Mouse (Mus musculus): ENCODE data around the gene Bud13. TPM values are rescaled to one million over a fixed set of nuclear protein-coding genes. Genes with fewer than 3 reads are reported as not detected.
"Not testable (repeated sequence)": the region's sequence is repeated elsewhere in the genome, so short reads cannot be mapped to it uniquely, and the experiment has no call there.

Gene Bud13
- polyA plus RNA-seq, 1 experiment from 2014 or later = 8.0 TPM

- Histone ChIP-seq H3K4me2 (peak overlapping the region; percentile 67), H3K36me3 (no peaks in the 10 kb centered on the region), H3K4me1 (replicated peaks) (peaks cover 14% of the 10 kb centered on the region), H3K9ac (no peak overlapping the region), H3K27me3 (peaks cover 23% of the 10 kb centered on the region), H3K27ac (no peak overlapping the region), H3K4me3 (replicated peaks) (no peak overlapping the region), H3K9me3 (replicated peaks) (no peaks in the 10 kb centered on the region)
- ATAC-seq (ENCODE audit: low read depth) (no peak), DNase-seq (peak; percentile 26)
- 52% methylated on average over 25 of the region's 25 CpGs for WGBS (ENCODE audit: insufficient replicate concordance)
Measured at GRCm38 (mm10) chr9:46327706-46328571, 45.1 kb downstream of the Bud13 start.

- WGBS (ENCODE audit: insufficient replicate concordance) = 9% methylated on average over 30 of the region's 30 CpGs
- Histone ChIP-seq H3K4me2 (peak overlapping the region; percentile 67), H3K27ac (no peak overlapping the region), H3K4me3 (replicated peaks) (peak overlapping the region; percentile 44), H3K36me3 (no peaks in the 10 kb centered on the region), H3K4me1 (replicated peaks) (peaks cover 14% of the 10 kb centered on the region), H3K9me3 (replicated peaks) (no peaks in the 10 kb centered on the region), H3K27me3 (peaks cover 27% of the 10 kb centered on the region), H3K9ac (peak overlapping the region; percentile 33; the same call in 1 of the 2 replicates)
- ATAC-seq (ENCODE audit: low read depth) = peak; percentile 23; the same call in 1 of the 2 replicates
- DNase-seq = no peak
Measured at GRCm38 (mm10) chr9:46328572-46329249, 45.9 kb downstream of the Bud13 start.

- ATAC-seq (ENCODE audit: low read depth) = no peak
- Histone ChIP-seq H3K4me3 (replicated peaks) (peak overlapping the region; percentile 44), H3K9ac (peak overlapping the region; percentile 33; the same call in 1 of the 2 replicates), H3K27ac (no peak overlapping the region), H3K4me1 (replicated peaks) (peaks cover 14% of the 10 kb centered on the region), H3K9me3 (replicated peaks) (no peaks in the 10 kb centered on the region), H3K27me3 (peaks cover 31% of the 10 kb centered on the region), H3K4me2 (peak overlapping the region; percentile 67), H3K36me3 (no peaks in the 10 kb centered on the region)
- DNase-seq = no peak
- WGBS (ENCODE audit: insufficient replicate concordance) = 3% methylated on average over 19 of the region's 19 CpGs
Measured at GRCm38 (mm10) chr9:46329250-46329648, 46.4 kb downstream of the Bud13 start.

- WGBS (ENCODE audit: insufficient replicate concordance) = 14% methylated on average over 24 of the region's 24 CpGs
- Histone ChIP-seq H3K27ac (no peak overlapping the region), H3K4me3 (replicated peaks) (no peak overlapping the region), H3K4me1 (replicated peaks) (peaks cover 14% of the 10 kb centered on the region), H3K4me2 (no peak overlapping the region), H3K36me3 (no peaks in the 10 kb centered on the region), H3K9ac (no peak overlapping the region), H3K9me3 (replicated peaks) (no peaks in the 10 kb centered on the region), H3K27me3 (peaks cover 38% of the 10 kb centered on the region)
- ATAC-seq (ENCODE audit: low read depth) (no peak), DNase-seq (no peak)
Measured at GRCm38 (mm10) chr9:46329801-46330585, 47.2 kb downstream of the Bud13 start.

GRCm38 (mm10) chr9:46330586-46330895, 47.7 kb downstream of the Bud13 start:
- Histone ChIP-seq H3K4me2 (no peak overlapping the region), H3K36me3 (no peaks in the 10 kb centered on the region), H3K27me3 (peaks cover 43% of the 10 kb centered on the region), H3K4me1 (replicated peaks) (peaks cover 14% of the 10 kb centered on the region), H3K4me3 (replicated peaks) (no peak overlapping the region), H3K9me3 (replicated peaks) (no peaks in the 10 kb centered on the region), H3K9ac (no peak overlapping the region), H3K27ac (no peak overlapping the region)
- 33% methylated on average over 6 of the region's 6 CpGs for WGBS (ENCODE audit: insufficient replicate concordance)
- ATAC-seq (ENCODE audit: low read depth) (no peak), DNase-seq (no peak)

GRCm38 (mm10) chr9:46331301-46331700, 48.5 kb downstream of the Bud13 start:
- DNase-seq = no peak
- 54% methylated on average over 1 of the region's 1 CpGs for WGBS (ENCODE audit: insufficient replicate concordance)

GRCm38 (mm10) chr9:46334471-46335025, 51.7 kb downstream of the Bud13 start:
- Histone ChIP-seq H3K36me3 (no peaks in the 10 kb centered on the region), H3K9ac (no peak overlapping the region), H3K27ac (no peak overlapping the region), H3K9me3 (replicated peaks) (no peaks in the 10 kb centered on the region), H3K4me3 (replicated peaks) (no peak overlapping the region), H3K27me3 (peaks cover 33% of the 10 kb centered on the region), H3K4me2 (no peak overlapping the region), H3K4me1 (replicated peaks) (0 out of 2 replicates have a peak, but pooled peaks cover 2% of the 10 kb centered on the region)
- no peak for DNase-seq
- WGBS (ENCODE audit: insufficient replicate concordance) = 35% methylated on average over 26 of the region's 26 CpGs
- no peak for ATAC-seq (ENCODE audit: low read depth)

More at GRCm38 (mm10) chr9:46331301-46331700, 48.5 kb downstream of the Bud13 start:
- ATAC-seq (ENCODE audit: low read depth) = no peak
- no peak overlapping the region for H3K4me2 ChIP-seq
- no peak overlapping the region for H3K9ac ChIP-seq
- no peaks in the 10 kb centered on the region for H3K36me3 ChIP-seq
- no peak overlapping the region for H3K27ac ChIP-seq
- H3K4me3 ChIP-seq (replicated peaks) = no peak overlapping the region
- no peaks in the 10 kb centered on the region for H3K9me3 ChIP-seq (replicated peaks)
- H3K4me1 ChIP-seq (replicated peaks) = peaks cover 14% of the 10 kb centered on the region
- peaks cover 45% of the 10 kb centered on the region for H3K27me3 ChIP-seq

GRCm38 (mm10) chr9:46335461-46335995, 52.7 kb downstream of the Bud13 start:
- Histone ChIP-seq H3K27ac (no peak overlapping the region), H3K9me3 (replicated peaks) (no peaks in the 10 kb centered on the region), H3K9ac (no peak overlapping the region), H3K4me1 (replicated peaks) (no peaks in the 10 kb centered on the region), H3K4me3 (replicated peaks) (no peak overlapping the region), H3K4me2 (no peak overlapping the region), H3K27me3 (peaks cover 25% of the 10 kb centered on the region), H3K36me3 (no peaks in the 10 kb centered on the region)
- 57% methylated on average over 10 of the region's 10 CpGs for WGBS (ENCODE audit: insufficient replicate concordance)
- no peak for DNase-seq
- no peak for ATAC-seq (ENCODE audit: low read depth)

GRCm38 (mm10) chr9:46336294-46336693, 53.5 kb downstream of the Bud13 start:
- H3K36me3 ChIP-seq; ATAC-seq (ENCODE audit: low read depth); H3K9me3 ChIP-seq (replicated peaks); DNase-seq; H3K27ac ChIP-seq; H3K9ac ChIP-seq; H3K4me2 ChIP-seq; H3K4me1 ChIP-seq (replicated peaks); H3K4me3 ChIP-seq (replicated peaks): not testable (repeated sequence)
- peaks cover 22% of the 10 kb centered on the region for H3K27me3 ChIP-seq
- WGBS (ENCODE audit: insufficient replicate concordance) = 64% methylated on average over 13 of the region's 14 CpGs

- Histone ChIP-seq H3K9ac (no peak overlapping the region), H3K4me1 (replicated peaks) (no peaks in the 10 kb centered on the region), H3K9me3 (replicated peaks) (no peaks in the 10 kb centered on the region), H3K4me2 (no peak overlapping the region), H3K4me3 (replicated peaks) (no peak overlapping the region), H3K27me3 (peaks cover 22% of the 10 kb centered on the region), H3K27ac (no peak overlapping the region), H3K36me3 (no peaks in the 10 kb centered on the region)
- ATAC-seq (ENCODE audit: low read depth) (no peak), DNase-seq (no peak)
- 54% methylated on average over 7 of the region's 7 CpGs for WGBS (ENCODE audit: insufficient replicate concordance)
Measured at GRCm38 (mm10) chr9:46337331-46337730, 54.5 kb downstream of the Bud13 start.
